Mouse (Mus musculus): ENCODE measurements around the gene Sfxn5.

GRCm38 (mm10) chr6:85314064-85314798 is 19.0 kb downstream of the Sfxn5 start:
- TF ChIP-seq POLR2A (IDR thresholded peaks at IDR 0.05; ENCODE audit: borderline replicate concordance, control insufficient read depth, low read depth, low read length), result no peak
- TF ChIP-seq CTCF (IDR thresholded peaks at IDR 0.05; ENCODE audit: control insufficient read depth, insufficient read depth, low read length), result no peak

All from bone marrow, adult 2 months (tissue).